Mouse (Mus musculus): Measurements from ENCODE around the gene Gm37240. TPM values are rescaled to one million over a fixed set of nuclear protein-coding genes. Genes with fewer than 3 reads are reported as not detected.

Gm37240 gene
- polyA plus RNA-seq, 1 experiment from 2014 or later = 0.67 TPM

DNA sequence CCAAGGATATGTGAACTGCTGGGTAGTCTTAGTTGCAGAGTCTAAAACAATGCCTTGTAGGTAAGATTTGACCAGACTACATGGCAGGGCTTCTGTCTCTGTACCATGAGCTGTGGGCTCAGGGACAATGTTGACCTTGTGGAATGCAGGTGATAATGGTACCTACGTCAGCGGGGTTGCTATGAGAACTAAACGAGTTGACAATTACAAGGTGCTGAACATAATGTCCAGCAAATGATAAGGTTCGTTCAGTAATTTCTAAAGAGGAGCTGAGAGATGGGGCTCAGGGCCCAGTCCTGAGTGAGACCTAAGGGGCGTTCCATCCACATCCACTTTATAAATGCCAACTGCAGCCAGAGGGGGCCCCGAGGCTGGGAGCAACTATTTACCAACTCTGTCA, 495.6 kb downstream of the Gm37240 start:
- Histone ChIP-seq H3K9me3 (ENCODE audit: control insufficient read depth, low read length) (no peaks in the 10 kb centered on the region), H3K4me3 (ENCODE audit: low read depth, low read length) (no peak overlapping the region), H3K9ac (ENCODE audit: low read length) (no peak overlapping the region), H3K36me3 (ENCODE audit: control insufficient read depth, insufficient read depth, low read length) (no peaks in the 10 kb centered on the region), H3K27me3 (ENCODE audit: control insufficient read depth, insufficient read depth, low read length) (no peaks in the 10 kb centered on the region), H3K4me2 (no peak overlapping the region), H3K4me1 (ENCODE audit: control insufficient read depth, insufficient read depth, low read length) (no peaks in the 10 kb centered on the region), H3K27ac (ENCODE audit: low read depth, low read length) (no peak overlapping the region)
- WGBS = 93% methylated on average over 6 of the region's 6 CpGs
- ATAC-seq (ENCODE audit: low FRiP score) (no peak), DNase-seq (ENCODE audit: low spot score, missing footprints) (no peak)

DNA sequence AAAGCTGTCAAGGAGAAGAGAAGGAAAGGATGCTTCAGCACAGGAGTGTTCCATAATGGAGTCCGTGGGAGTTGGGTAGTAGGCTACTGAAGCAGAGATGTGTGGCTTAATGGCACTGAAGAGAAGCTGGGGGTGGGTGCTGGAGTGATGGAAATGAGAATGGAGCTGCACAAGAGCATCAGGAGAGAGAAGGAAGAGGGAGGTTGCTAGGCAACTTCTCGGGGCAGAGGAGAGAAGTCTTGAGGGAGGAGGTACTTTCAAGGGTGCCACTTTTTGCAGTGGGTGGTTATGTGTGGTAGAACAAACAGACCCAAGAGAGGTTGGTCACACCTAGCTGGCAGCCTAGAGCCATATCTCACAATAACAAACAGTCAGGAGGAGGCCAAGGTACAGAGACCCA, 496.2 kb downstream of the Gm37240 start:
- Histone ChIP-seq H3K27ac (ENCODE audit: low read depth, low read length) (no peak overlapping the region), H3K27me3 (ENCODE audit: control insufficient read depth, insufficient read depth, low read length) (no peaks in the 10 kb centered on the region), H3K4me3 (ENCODE audit: low read depth, low read length) (no peak overlapping the region), H3K9ac (ENCODE audit: low read length) (no peak overlapping the region), H3K36me3 (ENCODE audit: control insufficient read depth, insufficient read depth, low read length) (no peaks in the 10 kb centered on the region), H3K4me2 (no peak overlapping the region), H3K4me1 (ENCODE audit: control insufficient read depth, insufficient read depth, low read length) (no peaks in the 10 kb centered on the region), H3K9me3 (ENCODE audit: control insufficient read depth, low read length) (no peaks in the 10 kb centered on the region)
- WGBS = 82% methylated on average over 2 of the region's 2 CpGs
- ATAC-seq (ENCODE audit: low FRiP score) (no peak), DNase-seq (ENCODE audit: low spot score, missing footprints) (no peak)

DNA sequence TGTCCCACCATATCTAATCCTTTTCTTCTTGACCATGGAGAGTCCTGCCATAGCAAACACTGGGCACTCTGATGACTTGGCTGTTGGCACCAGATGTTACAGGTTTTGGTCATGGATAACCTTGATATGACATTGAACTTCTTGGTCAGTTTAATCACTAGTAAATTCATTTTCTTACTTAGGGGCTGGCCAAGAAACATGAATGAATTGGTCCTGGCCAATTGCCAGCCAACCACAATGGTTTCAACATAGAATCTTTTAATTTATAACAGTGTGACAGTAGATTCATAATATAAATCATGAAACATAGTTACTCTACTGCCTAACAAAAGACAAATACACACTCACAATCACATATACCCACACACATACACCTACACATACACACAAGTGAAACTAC, 501.9 kb downstream of the Gm37240 start:
- Histone ChIP-seq H3K4me2 (no peak overlapping the region), H3K27ac (ENCODE audit: low read depth, low read length) (no peak overlapping the region)
- DNase-seq (ENCODE audit: low spot score, missing footprints) = no peak

DNA sequence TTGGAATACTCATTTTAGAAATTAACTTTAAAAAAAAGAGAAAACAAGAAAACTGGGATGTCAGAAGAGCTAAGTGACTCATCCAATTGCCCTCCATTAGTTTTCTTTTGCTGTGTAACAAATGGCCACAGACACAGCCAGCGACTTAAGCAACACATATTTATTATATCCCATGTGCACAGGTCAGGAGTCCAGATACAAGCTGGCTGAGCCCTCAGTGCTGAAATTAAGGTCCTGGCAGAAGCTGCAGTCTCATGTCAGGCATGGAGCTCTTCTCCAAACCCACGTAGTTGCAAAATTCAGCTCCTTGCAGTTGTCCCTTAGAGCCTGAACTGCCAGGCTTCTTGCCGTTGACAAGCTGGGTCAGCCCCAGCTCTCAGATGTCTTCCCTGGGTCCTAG, 504.0 kb downstream of the Gm37240 start:
- 84% methylated on average over 3 of the region's 3 CpGs for WGBS

More for the DNA sequence above, 501.9 kb downstream of the Gm37240 start:
- ATAC-seq (ENCODE audit: low FRiP score) = no peak
- no peaks in the 10 kb centered on the region for H3K9me3 ChIP-seq (ENCODE audit: control insufficient read depth, low read length)
- no peaks in the 10 kb centered on the region for H3K36me3 ChIP-seq (ENCODE audit: control insufficient read depth, insufficient read depth, low read length)
- H3K9ac ChIP-seq (ENCODE audit: low read length) = no peak overlapping the region
- H3K4me3 ChIP-seq (ENCODE audit: low read depth, low read length) = no peak overlapping the region
- H3K4me1 ChIP-seq (ENCODE audit: control insufficient read depth, insufficient read depth, low read length) = no peaks in the 10 kb centered on the region
- H3K27me3 ChIP-seq (ENCODE audit: control insufficient read depth, insufficient read depth, low read length) = no peaks in the 10 kb centered on the region

DNA sequence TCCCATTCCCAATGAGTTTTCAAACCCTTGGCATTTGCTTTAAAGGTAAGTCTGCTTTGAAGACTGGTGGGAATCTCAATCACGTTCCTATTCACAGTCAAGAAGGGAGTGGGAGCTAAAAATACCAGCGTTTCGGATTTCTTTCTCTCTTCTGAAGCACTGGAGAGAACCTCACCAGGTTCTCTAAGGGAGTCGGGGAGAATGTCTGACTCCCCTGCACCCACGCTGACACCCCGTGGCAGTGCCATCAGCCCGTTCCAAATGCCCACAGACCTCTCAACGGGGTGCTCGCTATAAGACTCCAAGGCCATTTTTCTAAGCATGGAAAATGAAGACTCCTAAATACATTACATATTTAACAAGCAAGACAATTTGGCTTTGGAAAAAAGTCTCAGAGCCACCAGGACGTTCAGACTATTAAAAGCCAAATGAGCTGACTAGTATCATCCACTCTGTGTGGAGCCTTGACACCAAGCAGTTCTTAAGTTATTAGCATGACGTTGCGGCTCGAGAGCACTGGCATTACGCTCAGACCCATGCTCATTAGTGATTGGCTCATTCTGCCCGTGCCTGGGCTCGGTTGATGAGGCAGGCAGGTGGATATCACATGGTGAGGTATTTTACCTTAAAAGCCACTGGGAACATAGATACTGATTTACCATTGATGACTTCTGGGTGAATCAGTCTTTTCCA, 508.5 kb downstream of the Gm37240 start:
- ATAC-seq (ENCODE audit: low FRiP score) (no peak), DNase-seq (ENCODE audit: low spot score, missing footprints) (no peak)
- Histone ChIP-seq H3K4me1 (ENCODE audit: control insufficient read depth, insufficient read depth, low read length) (no peaks in the 10 kb centered on the region; the same call in 1 of the 2 replicates), H3K27me3 (ENCODE audit: control insufficient read depth, insufficient read depth, low read length) (no peaks in the 10 kb centered on the region), H3K36me3 (ENCODE audit: control insufficient read depth, insufficient read depth, low read length) (no peaks in the 10 kb centered on the region), H3K4me3 (ENCODE audit: low read depth, low read length) (no peak overlapping the region), H3K9ac (ENCODE audit: low read length) (no peak overlapping the region), H3K4me2 (no peak overlapping the region), H3K27ac (ENCODE audit: low read depth, low read length) (no peak overlapping the region), H3K9me3 (ENCODE audit: control insufficient read depth, low read length) (peaks cover 2% of the 10 kb centered on the region; the same call in 1 of the 2 replicates)
- 76% methylated on average over 16 of the region's 16 CpGs for WGBS

More for the DNA sequence above, 504.0 kb downstream of the Gm37240 start:
- ATAC-seq (ENCODE audit: low FRiP score) = no peak
- Histone ChIP-seq H3K9ac (ENCODE audit: low read length) (no peak overlapping the region), H3K4me1 (ENCODE audit: control insufficient read depth, insufficient read depth, low read length) (no peaks in the 10 kb centered on the region; the same call in 1 of the 2 replicates), H3K9me3 (ENCODE audit: control insufficient read depth, low read length) (no peaks in the 10 kb centered on the region), H3K36me3 (ENCODE audit: control insufficient read depth, insufficient read depth, low read length) (no peaks in the 10 kb centered on the region), H3K27ac (ENCODE audit: low read depth, low read length) (no peak overlapping the region), H3K4me3 (ENCODE audit: low read depth, low read length) (no peak overlapping the region), H3K4me2 (no peak overlapping the region), H3K27me3 (ENCODE audit: control insufficient read depth, insufficient read depth, low read length) (no peaks in the 10 kb centered on the region)
- DNase-seq (ENCODE audit: low spot score, missing footprints) = no peak

DNA sequence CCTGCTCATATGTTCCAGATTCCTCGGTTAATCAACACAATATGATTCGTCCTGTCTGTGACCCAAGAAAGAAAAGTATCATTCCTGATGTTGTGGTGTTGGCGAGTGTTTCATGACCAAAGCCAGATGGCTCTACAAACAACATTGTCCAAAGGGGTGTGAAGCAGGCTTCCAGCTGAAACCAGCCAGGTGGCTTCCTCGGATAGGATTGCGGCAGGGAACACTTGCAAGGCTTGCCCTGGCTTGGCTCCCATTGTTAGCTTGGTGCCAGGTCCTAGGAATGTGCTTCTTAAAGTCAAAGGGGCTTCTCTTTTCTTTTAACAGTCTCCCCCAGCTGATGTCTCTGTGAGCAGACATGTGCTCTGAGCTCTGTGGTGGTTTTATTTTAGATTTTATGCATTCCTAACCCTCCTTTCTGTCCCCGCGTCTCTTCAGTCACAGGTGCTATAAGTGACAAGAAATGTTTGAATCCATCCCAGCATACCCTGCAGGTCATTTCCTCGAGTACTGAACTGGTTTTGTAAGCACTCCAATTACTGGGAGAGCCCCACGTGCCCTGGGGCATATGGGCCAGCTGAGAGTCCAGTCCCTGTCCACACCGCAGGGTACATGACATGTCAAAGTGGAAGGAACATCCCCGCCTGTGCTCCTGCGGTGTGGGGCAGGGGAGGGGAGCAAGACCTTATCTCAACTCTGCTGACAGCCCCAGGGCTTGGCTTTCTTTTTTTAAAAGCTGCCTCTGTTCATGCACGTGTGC, 509.2 kb downstream of the Gm37240 start:
- ATAC-seq (ENCODE audit: low FRiP score) = no peak
- WGBS = 68% methylated on average over 13 of the region's 13 CpGs

DNA sequence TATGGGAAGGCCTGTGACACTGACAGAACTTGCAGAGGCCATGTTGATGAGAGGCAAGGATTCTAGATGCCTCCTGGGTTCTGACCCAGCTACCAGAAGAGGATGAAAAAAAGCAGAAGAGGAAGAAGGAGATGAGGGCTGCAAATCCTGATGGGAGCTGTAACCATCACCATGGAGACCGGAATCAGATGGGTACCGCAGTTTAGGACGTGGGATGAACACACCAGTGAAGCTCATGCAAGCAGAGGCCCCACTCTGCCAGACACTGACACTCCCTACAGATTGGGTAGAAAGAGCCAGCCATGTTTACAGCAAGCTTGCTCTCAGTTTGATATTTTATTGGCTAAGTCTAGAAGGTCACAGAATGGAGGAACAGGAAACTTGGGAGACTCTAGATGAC, 509.8 kb downstream of the Gm37240 start:
- H3K36me3 ChIP-seq (ENCODE audit: control insufficient read depth, insufficient read depth, low read length) = no peaks in the 10 kb centered on the region
- H3K4me2 ChIP-seq = no peak overlapping the region
- no peak overlapping the region for H3K9ac ChIP-seq (ENCODE audit: low read length)
- no peak overlapping the region for H3K27ac ChIP-seq (ENCODE audit: low read depth, low read length)
- peaks cover 2% of the 10 kb centered on the region; the same call in 1 of the 2 replicates for H3K9me3 ChIP-seq (ENCODE audit: control insufficient read depth, low read length)
- ATAC-seq (ENCODE audit: low FRiP score) (no peak), DNase-seq (ENCODE audit: low spot score, missing footprints) (no peak)
- no peaks in the 10 kb centered on the region; the same call in 1 of the 2 replicates for H3K4me1 ChIP-seq (ENCODE audit: control insufficient read depth, insufficient read depth, low read length)
- H3K4me3 ChIP-seq (ENCODE audit: low read depth, low read length) = no peak overlapping the region
- WGBS = 92% methylated on average over 3 of the region's 3 CpGs
- no peaks in the 10 kb centered on the region for H3K27me3 ChIP-seq (ENCODE audit: control insufficient read depth, insufficient read depth, low read length)

More for the DNA sequence above, 509.2 kb downstream of the Gm37240 start:
- no peak overlapping the region for H3K27ac ChIP-seq (ENCODE audit: low read depth, low read length)
- H3K4me1 ChIP-seq (ENCODE audit: control insufficient read depth, insufficient read depth, low read length) = no peaks in the 10 kb centered on the region; the same call in 1 of the 2 replicates
- H3K9me3 ChIP-seq (ENCODE audit: control insufficient read depth, low read length) = peaks cover 2% of the 10 kb centered on the region; the same call in 1 of the 2 replicates
- H3K9ac ChIP-seq (ENCODE audit: low read length) = no peak overlapping the region
- H3K4me3 ChIP-seq (ENCODE audit: low read depth, low read length) = no peak overlapping the region
- no peak for DNase-seq (ENCODE audit: low spot score, missing footprints)
- H3K36me3 ChIP-seq (ENCODE audit: control insufficient read depth, insufficient read depth, low read length) = no peaks in the 10 kb centered on the region
- H3K27me3 ChIP-seq (ENCODE audit: control insufficient read depth, insufficient read depth, low read length) = no peaks in the 10 kb centered on the region
- no peak overlapping the region for H3K4me2 ChIP-seq

DNA sequence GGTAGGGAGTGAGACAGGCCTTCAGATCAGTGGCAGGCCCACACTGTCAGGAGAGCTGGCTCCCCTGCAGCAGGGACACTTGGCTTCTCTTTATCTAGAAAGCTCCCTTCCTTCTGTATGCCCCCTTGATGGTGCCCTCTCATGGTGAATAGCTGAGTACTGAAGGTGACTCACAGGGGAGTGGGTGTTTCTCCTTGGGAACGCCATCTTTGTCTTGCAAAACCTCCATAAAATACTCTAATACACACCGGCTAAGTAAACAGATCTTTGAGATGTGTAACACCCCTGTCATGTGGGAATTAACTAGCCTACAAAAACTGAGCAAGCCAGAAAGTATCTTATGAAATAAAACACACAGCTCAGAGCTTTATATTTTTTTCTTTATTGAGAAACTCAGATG, 510.8 kb downstream of the Gm37240 start:
- Histone ChIP-seq H3K4me2 (no peak overlapping the region), H3K36me3 (ENCODE audit: control insufficient read depth, insufficient read depth, low read length) (no peaks in the 10 kb centered on the region), H3K27ac (ENCODE audit: low read depth, low read length) (no peak overlapping the region), H3K9me3 (ENCODE audit: control insufficient read depth, low read length) (peaks cover 2% of the 10 kb centered on the region; the same call in 1 of the 2 replicates), H3K27me3 (ENCODE audit: control insufficient read depth, insufficient read depth, low read length) (no peaks in the 10 kb centered on the region), H3K4me1 (ENCODE audit: control insufficient read depth, insufficient read depth, low read length) (no peaks in the 10 kb centered on the region; the same call in 1 of the 2 replicates), H3K9ac (ENCODE audit: low read length) (no peak overlapping the region), H3K4me3 (ENCODE audit: low read depth, low read length) (no peak overlapping the region)
- ATAC-seq (ENCODE audit: low FRiP score) (no peak), DNase-seq (ENCODE audit: low spot score, missing footprints) (no peak)
- WGBS = 90% methylated on average over 2 of the region's 2 CpGs

DNA sequence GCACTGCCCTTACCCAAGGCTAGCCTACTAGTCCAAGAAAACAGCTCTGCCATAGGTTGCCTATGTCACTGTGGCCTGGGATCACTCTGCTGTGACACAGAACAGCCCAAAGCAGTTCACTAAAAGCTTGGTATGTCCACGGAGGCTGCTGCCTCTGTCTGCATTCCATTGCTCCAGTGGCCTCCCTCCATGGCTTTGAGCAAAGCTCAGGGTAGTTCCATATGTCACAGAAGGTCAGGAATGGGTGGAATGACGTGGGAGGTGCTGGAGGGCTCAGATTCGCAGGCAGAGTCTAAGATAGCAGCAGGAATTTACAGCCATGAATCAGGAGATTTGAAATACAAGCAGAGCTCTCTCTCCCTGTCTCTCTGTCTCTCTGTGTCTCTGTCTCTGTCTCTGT, 514.3 kb downstream of the Gm37240 start:
- no peaks in the 10 kb centered on the region for H3K27me3 ChIP-seq (ENCODE audit: control insufficient read depth, insufficient read depth, low read length)
- no peak overlapping the region for H3K4me2 ChIP-seq
- no peak overlapping the region for H3K27ac ChIP-seq (ENCODE audit: low read depth, low read length)
- 30% methylated on average over 3 of the region's 3 CpGs for WGBS
- ATAC-seq (ENCODE audit: low FRiP score) = no peak
- H3K36me3 ChIP-seq (ENCODE audit: control insufficient read depth, insufficient read depth, low read length) = no peaks in the 10 kb centered on the region
- no peak for DNase-seq (ENCODE audit: low spot score, missing footprints)
- H3K4me3 ChIP-seq (ENCODE audit: low read depth, low read length) = no peak overlapping the region
- no peak overlapping the region for H3K9ac ChIP-seq (ENCODE audit: low read length)
- peaks cover 2% of the 10 kb centered on the region; the same call in 1 of the 2 replicates for H3K9me3 ChIP-seq (ENCODE audit: control insufficient read depth, low read length)
- no peaks in the 10 kb centered on the region; the same call in 1 of the 2 replicates for H3K4me1 ChIP-seq (ENCODE audit: control insufficient read depth, insufficient read depth, low read length)

Measured in midbrain, embryonic 11.5 days (tissue).